Mouse (Mus musculus): Measurements from ENCODE around the gene Cyp4f39. TPM values are rescaled to one million over a fixed set of nuclear protein-coding genes. Genes with fewer than 3 reads are reported as not detected.
"Not testable (repeated sequence)": the region's sequence is repeated elsewhere in the genome, so short reads cannot be mapped to it uniquely, and the experiment has no call there.

The Cyp4f39 gene
- polyA plus RNA-seq, 1 experiment from 2014 or later: 3.5 TPM

- WGBS: 77% methylated on average over 5 of the region's 5 CpGs
- Histone ChIP-seq H3K27ac (no peak overlapping the region), H3K9me3 (no peaks in the 10 kb centered on the region), H3K4me1 (no peaks in the 10 kb centered on the region), H3K4me2 (no peak overlapping the region), H3K4me3 (no peak overlapping the region), H3K9ac (no peak overlapping the region), H3K27me3 (no peaks in the 10 kb centered on the region), H3K36me3 (no peaks in the 10 kb centered on the region)
- ATAC-seq (ENCODE audit: insufficient number of reproducible peaks, insufficient read depth, low FRiP score, low TSS enrichment, low read depth): no peak
Observed at GRCm38 (mm10) chr17:32474954-32475560, 22.5 kb downstream of the Cyp4f39 start.

GRCm38 (mm10) chr17:32477204-32477603, 24.7 kb downstream of the Cyp4f39 start:
- 88% methylated on average over 1 of the region's 1 CpGs for WGBS
- H3K36me3 ChIP-seq: no peaks in the 10 kb centered on the region
- no peak overlapping the region for H3K4me3 ChIP-seq
- no peak overlapping the region for H3K27ac ChIP-seq
- H3K9me3 ChIP-seq: no peaks in the 10 kb centered on the region
- H3K9ac ChIP-seq: no peak overlapping the region
- no peaks in the 10 kb centered on the region for H3K4me1 ChIP-seq
- ATAC-seq (ENCODE audit: insufficient number of reproducible peaks, insufficient read depth, low FRiP score, low TSS enrichment, low read depth): no peak
- H3K27me3 ChIP-seq: peaks cover 9% of the 10 kb centered on the region
- no peak overlapping the region for H3K4me2 ChIP-seq

- Histone ChIP-seq H3K4me3 (no peak overlapping the region), H3K4me1 (peaks cover 3% of the 10 kb centered on the region), H3K4me2 (no peak overlapping the region), H3K9me3 (no peaks in the 10 kb centered on the region), H3K27me3 (peaks cover 16% of the 10 kb centered on the region), H3K36me3 (no peaks in the 10 kb centered on the region), H3K9ac (no peak overlapping the region), H3K27ac (no peak overlapping the region)
- 52% methylated on average over 2 of the region's 2 CpGs for WGBS
- ATAC-seq (ENCODE audit: insufficient number of reproducible peaks, insufficient read depth, low FRiP score, low TSS enrichment, low read depth): no peak
Observed at GRCm38 (mm10) chr17:32478727-32479126, 26.2 kb downstream of the Cyp4f39 start.

- H3K9me3 ChIP-seq: no peaks in the 10 kb centered on the region
- H3K36me3 ChIP-seq: no peaks in the 10 kb centered on the region
- no peak overlapping the region for H3K4me2 ChIP-seq
- no peak for ATAC-seq (ENCODE audit: insufficient number of reproducible peaks, insufficient read depth, low FRiP score, low TSS enrichment, low read depth)
- H3K4me3 ChIP-seq: no peak overlapping the region
- H3K27ac ChIP-seq: no peak overlapping the region
- H3K27me3 ChIP-seq: peaks cover 16% of the 10 kb centered on the region
- peaks cover 3% of the 10 kb centered on the region for H3K4me1 ChIP-seq
- no peak overlapping the region for H3K9ac ChIP-seq
- WGBS: 15% methylated on average over 8 of the region's 8 CpGs
Observed at GRCm38 (mm10) chr17:32479554-32480506, 27.3 kb downstream of the Cyp4f39 start.

- WGBS: 74% methylated on average over 14 of the region's 14 CpGs
Observed at GRCm38 (mm10) chr17:32481766-32482165, 29.2 kb downstream of the Cyp4f39 start.

GRCm38 (mm10) chr17:32483200-32483599, 30.7 kb downstream of the Cyp4f39 start:
- H3K9ac ChIP-seq: no peak overlapping the region
- peaks cover 24% of the 10 kb centered on the region for H3K27me3 ChIP-seq
- no peak for ATAC-seq (ENCODE audit: insufficient number of reproducible peaks, insufficient read depth, low FRiP score, low TSS enrichment, low read depth)
- H3K4me2 ChIP-seq: peak overlapping the region; percentile 56
- H3K4me3 ChIP-seq: peak overlapping the region; percentile 23
- 19% methylated on average over 18 of the region's 18 CpGs for WGBS
- H3K4me1 ChIP-seq: peaks cover 3% of the 10 kb centered on the region
- H3K27ac ChIP-seq: no peak overlapping the region
- H3K36me3 ChIP-seq: no peaks in the 10 kb centered on the region
- H3K9me3 ChIP-seq: no peaks in the 10 kb centered on the region

More at GRCm38 (mm10) chr17:32481766-32482165, 29.2 kb downstream of the Cyp4f39 start:
- Histone ChIP-seq H3K4me3 (no peak overlapping the region), H3K4me1 (peaks cover 3% of the 10 kb centered on the region), H3K27me3 (peaks cover 24% of the 10 kb centered on the region), H3K9me3 (no peaks in the 10 kb centered on the region), H3K4me2 (no peak overlapping the region), H3K36me3 (no peaks in the 10 kb centered on the region), H3K9ac (no peak overlapping the region), H3K27ac (no peak overlapping the region)
- no peak for ATAC-seq (ENCODE audit: insufficient number of reproducible peaks, insufficient read depth, low FRiP score, low TSS enrichment, low read depth)

- no peaks in the 10 kb centered on the region for H3K36me3 ChIP-seq
- 0 out of 2 replicates have a peak, but pooled peaks cover 4% of the 10 kb centered on the region for H3K4me1 ChIP-seq
- H3K9ac ChIP-seq: peak overlapping the region; percentile 64
- H3K27me3 ChIP-seq: peaks cover 22% of the 10 kb centered on the region; the same call in 1 of the 2 replicates
- 6% methylated on average over 30 of the region's 30 CpGs for WGBS
- ATAC-seq (ENCODE audit: insufficient number of reproducible peaks, insufficient read depth, low FRiP score, low TSS enrichment, low read depth): no peak
- H3K27ac ChIP-seq: no peak overlapping the region
- H3K9me3 ChIP-seq: no peaks in the 10 kb centered on the region
- H3K4me2 ChIP-seq: peak overlapping the region; percentile 61
- H3K4me3 ChIP-seq: peak overlapping the region; percentile 39
Observed at GRCm38 (mm10) chr17:32492349-32492980, 39.9 kb downstream of the Cyp4f39 start.

GRCm38 (mm10) chr17:32494601-32495000, 42.1 kb downstream of the Cyp4f39 start:
- Histone ChIP-seq H3K4me3 (no peak overlapping the region), H3K27me3 (peaks cover 22% of the 10 kb centered on the region; the same call in 1 of the 2 replicates), H3K4me1 (0 out of 2 replicates have a peak, but pooled peaks cover 4% of the 10 kb centered on the region), H3K9ac (no peak overlapping the region), H3K9me3 (no peaks in the 10 kb centered on the region), H3K27ac (no peak overlapping the region), H3K36me3 (no peaks in the 10 kb centered on the region), H3K4me2 (no peak overlapping the region)
- ATAC-seq (ENCODE audit: insufficient number of reproducible peaks, insufficient read depth, low FRiP score, low TSS enrichment, low read depth): no peak
- WGBS: 54% methylated on average over 1 of the region's 1 CpGs

GRCm38 (mm10) chr17:32500511-32500910, 48.0 kb downstream of the Cyp4f39 start:
- not testable (repeated sequence) for H3K9ac ChIP-seq; H3K27me3 ChIP-seq; H3K4me1 ChIP-seq; H3K36me3 ChIP-seq; H3K9me3 ChIP-seq; ATAC-seq (ENCODE audit: insufficient number of reproducible peaks, insufficient read depth, low FRiP score, low TSS enrichment, low read depth); H3K4me2 ChIP-seq; H3K4me3 ChIP-seq; H3K27ac ChIP-seq
- WGBS: 82% methylated on average over 4 of the region's 4 CpGs

GRCm38 (mm10) chr17:32501051-32501450, 48.5 kb downstream of the Cyp4f39 start:
- no peak overlapping the region for H3K27ac ChIP-seq
- no peak overlapping the region for H3K4me2 ChIP-seq
- no peak overlapping the region for H3K4me3 ChIP-seq
- no peaks in the 10 kb centered on the region for H3K27me3 ChIP-seq
- no peak overlapping the region for H3K9ac ChIP-seq
- H3K9me3 ChIP-seq: no peaks in the 10 kb centered on the region
- ATAC-seq (ENCODE audit: insufficient number of reproducible peaks, insufficient read depth, low FRiP score, low TSS enrichment, low read depth): no peak
- peaks cover 8% of the 10 kb centered on the region; the same call in 1 of the 2 replicates for H3K4me1 ChIP-seq
- no peaks in the 10 kb centered on the region for H3K36me3 ChIP-seq
- WGBS: 57% methylated on average over 3 of the region's 3 CpGs

GRCm38 (mm10) chr17:32503111-32503510, 50.6 kb downstream of the Cyp4f39 start:
- no peaks in the 10 kb centered on the region for H3K9me3 ChIP-seq
- no peaks in the 10 kb centered on the region for H3K27me3 ChIP-seq
- WGBS: 68% methylated on average over 2 of the region's 2 CpGs
- H3K9ac ChIP-seq: no peak overlapping the region
- no peak overlapping the region for H3K27ac ChIP-seq
- peaks cover 1% of the 10 kb centered on the region; the same call in 1 of the 2 replicates for H3K36me3 ChIP-seq
- H3K4me2 ChIP-seq: no peak overlapping the region
- H3K4me1 ChIP-seq: peaks cover 17% of the 10 kb centered on the region
- no peak for ATAC-seq (ENCODE audit: insufficient number of reproducible peaks, insufficient read depth, low FRiP score, low TSS enrichment, low read depth)
- no peak overlapping the region for H3K4me3 ChIP-seq

Data from embryonic facial prominence, embryonic 13.5 days (tissue).